Mouse (Mus musculus): ENCODE measurements around the gene Hils1.
"Not testable (repeated sequence)": the region's sequence is repeated elsewhere in the genome, so short reads cannot be mapped to it uniquely, and the experiment has no call there.

Gene Hils1

GRCm38 (mm10) chr11:94957693-94958064 lies 9.7 kb upstream of the Hils1 start:
- DNase-seq, result no peak

GRCm38 (mm10) chr11:94958065-94958858 lies 9.1 kb upstream of the Hils1 start:
- DNase-seq, result no peak

GRCm38 (mm10) chr11:94962534-94963101 lies 4.8 kb upstream of the Hils1 start:
- no peak for DNase-seq

GRCm38 (mm10) chr11:94968187-94968586 lies 794 bp downstream of the Hils1 start:
- no peak for DNase-seq

- DNase-seq, result not testable (repeated sequence)
Observed at GRCm38 (mm10) chr11:94969709-94970108, 2.3 kb downstream of the Hils1 start.

- DNase-seq, result peak; percentile 61
Observed at GRCm38 (mm10) chr11:94970210-94970943, 3.0 kb downstream of the Hils1 start.

GRCm38 (mm10) chr11:94971895-94972615 lies 4.7 kb downstream of the Hils1 start:
- DNase-seq, result no peak

- DNase-seq, result no peak
Observed at GRCm38 (mm10) chr11:94972887-94973286, 5.5 kb downstream of the Hils1 start.

GRCm38 (mm10) chr11:94973313-94973712 lies 5.9 kb downstream of the Hils1 start:
- no peak for DNase-seq

GRCm38 (mm10) chr11:94974951-94975350 lies 7.6 kb downstream of the Hils1 start:
- DNase-seq, result no peak

- DNase-seq, result no peak
Observed at GRCm38 (mm10) chr11:94976199-94976598, 8.8 kb downstream of the Hils1 start, which contains the start of gene Sgca. Sgca (minus strand) TSS chr11:94976327.

GRCm38 (mm10) chr11:94978178-94978915 lies 11.0 kb downstream of the Hils1 start:
- DNase-seq, result no peak

GRCm38 (mm10) chr11:94978947-94979346 lies 11.6 kb downstream of the Hils1 start:
- peak; percentile 96 for DNase-seq

GRCm38 (mm10) chr11:94979462-94980179 lies 12.2 kb downstream of the Hils1 start:
- no peak for DNase-seq

GRCm38 (mm10) chr11:94985140-94985539 lies 17.7 kb downstream of the Hils1 start:
- DNase-seq, result peak; percentile 46

- no peak for DNase-seq
Observed at GRCm38 (mm10) chr11:94985822-94986221, 18.4 kb downstream of the Hils1 start.

- no peak for DNase-seq
Observed at GRCm38 (mm10) chr11:94986435-94986834, 19.0 kb downstream of the Hils1 start.

- DNase-seq, result no peak
Observed at GRCm38 (mm10) chr11:94987341-94987740, 19.9 kb downstream of the Hils1 start.

- DNase-seq, result no peak
Observed at GRCm38 (mm10) chr11:94987851-94988250, 20.5 kb downstream of the Hils1 start.

- no peak for DNase-seq
Observed at GRCm38 (mm10) chr11:94988780-94989561, 21.6 kb downstream of the Hils1 start.

- peak; percentile 86 for DNase-seq
Observed at GRCm38 (mm10) chr11:94989562-94990017, 22.2 kb downstream of the Hils1 start.
